Mouse (Mus musculus): ENCODE measurements at regions not wholly inside any gene's neighbourhood (a gene's known extent, or its start where the extent isn't known, plus 50 kb on each side); places are given as distances from the start of the nearest gene placed in this dataset.

DNA sequence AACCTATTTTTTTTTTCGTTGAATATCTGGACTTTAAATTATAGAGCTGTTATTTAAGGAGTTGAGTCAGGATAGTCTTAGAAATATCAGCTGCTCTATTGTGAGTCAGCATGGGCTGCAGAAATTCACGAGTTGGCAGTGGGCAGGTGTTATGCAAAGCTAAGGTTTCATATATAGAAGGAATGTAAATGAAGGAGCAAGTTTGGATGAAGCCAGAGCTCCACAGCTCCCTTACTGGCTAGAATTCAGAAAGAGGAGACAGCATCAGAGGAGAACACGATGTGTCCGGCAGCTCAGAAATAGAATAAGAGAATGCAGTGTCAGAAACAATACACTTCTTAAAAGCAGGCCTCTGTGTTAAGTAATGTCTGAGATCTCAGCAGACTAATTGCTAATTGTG, 400.9 kb downstream of the Trim52 start:
- TF ChIP-seq CTCF (IDR thresholded peaks at IDR 0.05; ENCODE audit: extremely low read depth, insufficient read length, insufficient replicate concordance, low read depth, low read length) (no peak), POLR2A (IDR thresholded peaks at IDR 0.05; ENCODE audit: low read depth, low read length) (no peak)
- H3K27me3 ChIP-seq (ENCODE audit: control insufficient read depth, insufficient read depth, low read length), result no peaks in the 10 kb centered on the region
- H3K4me1 ChIP-seq (ENCODE audit: control insufficient read depth, insufficient read depth, insufficient read length, low read length), result no peaks in the 10 kb centered on the region
- H3K27ac ChIP-seq (ENCODE audit: insufficient read depth, low read depth, low read length), result no peak overlapping the region
- no peak overlapping the region for H3K4me3 ChIP-seq (ENCODE audit: low read depth, low read length)
- no peaks in the 10 kb centered on the region for H3K36me3 ChIP-seq (ENCODE audit: control insufficient read depth, insufficient read depth, low read length)
- WGBS, result 69% methylated on average over 4 of the region's 4 CpGs

DNA sequence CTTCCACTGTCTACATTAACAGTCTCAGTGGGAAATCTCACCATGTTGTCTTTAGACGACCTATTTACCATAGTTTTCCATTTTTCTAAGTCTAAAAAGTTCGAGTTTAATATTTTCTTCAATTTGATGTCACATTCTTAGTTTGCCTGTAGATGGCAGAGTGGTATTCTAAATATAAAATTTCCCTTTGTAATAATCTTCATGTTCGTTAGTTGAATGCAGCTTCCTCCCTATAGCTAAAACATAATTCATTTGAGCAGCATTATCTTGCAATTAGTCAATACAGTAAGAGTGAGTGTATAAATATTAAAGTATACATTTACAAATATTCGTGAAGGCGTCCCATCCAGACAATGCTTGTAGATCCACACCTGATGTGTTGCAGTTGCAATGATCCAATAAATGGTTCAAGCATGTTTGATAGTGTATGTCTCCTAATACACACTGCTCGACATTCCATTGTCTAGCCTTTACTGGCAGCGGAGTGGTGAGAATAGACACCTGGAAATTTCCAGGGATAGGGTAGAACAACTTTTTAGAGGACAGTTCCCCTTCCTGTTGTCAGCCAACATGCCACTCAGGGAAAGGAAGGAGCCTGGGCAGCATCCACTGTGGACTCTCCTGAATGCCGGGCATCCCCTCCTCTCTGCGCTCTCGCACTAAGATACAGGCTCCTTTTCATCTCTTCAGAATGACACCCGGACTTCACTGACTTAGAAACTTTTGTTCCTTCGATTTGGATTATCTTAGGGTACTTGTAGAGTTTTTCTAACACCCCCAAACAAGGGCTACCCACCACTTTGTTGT, 412.8 kb downstream of the Trim52 start:
- no peaks in the 10 kb centered on the region for H3K36me3 ChIP-seq (ENCODE audit: control insufficient read depth, insufficient read depth, low read length)
- H3K27me3 ChIP-seq (ENCODE audit: control insufficient read depth, insufficient read depth, low read length), result no peaks in the 10 kb centered on the region
- WGBS, result 67% methylated on average over 12 of the region's 12 CpGs
- no peak overlapping the region for H3K4me3 ChIP-seq (ENCODE audit: low read depth, low read length)
- TF ChIP-seq POLR2A (IDR thresholded peaks at IDR 0.05; ENCODE audit: low read depth, low read length), result no peak
- no peak for TF ChIP-seq CTCF (IDR thresholded peaks at IDR 0.05; ENCODE audit: extremely low read depth, insufficient read length, insufficient replicate concordance, low read depth, low read length)
- no peaks in the 10 kb centered on the region for H3K4me1 ChIP-seq (ENCODE audit: control insufficient read depth, insufficient read depth, insufficient read length, low read length)
- no peak overlapping the region for H3K27ac ChIP-seq (ENCODE audit: insufficient read depth, low read depth, low read length)

DNA sequence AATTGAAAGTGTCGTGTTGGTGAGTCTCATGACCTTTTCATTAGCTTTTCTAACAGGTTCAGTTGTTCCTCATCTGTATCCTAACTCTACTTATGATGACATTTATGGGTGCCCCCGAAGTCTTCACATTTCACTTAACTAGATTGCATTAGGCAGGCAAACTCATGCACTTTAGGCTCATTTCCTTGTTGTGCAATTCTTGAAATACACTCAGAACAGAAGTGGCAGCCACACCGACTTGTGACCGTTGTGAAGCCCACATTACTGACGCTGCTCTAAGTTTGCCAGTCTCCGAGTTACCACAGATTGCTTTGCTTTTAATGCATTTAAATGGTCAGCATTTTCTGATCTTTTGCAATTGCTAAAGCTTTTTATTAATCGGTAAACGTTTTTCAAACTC, 414.8 kb downstream of the Trim52 start:
- no peaks in the 10 kb centered on the region for H3K27me3 ChIP-seq (ENCODE audit: control insufficient read depth, insufficient read depth, low read length)
- no peak for TF ChIP-seq CTCF (IDR thresholded peaks at IDR 0.05; ENCODE audit: extremely low read depth, insufficient read length, insufficient replicate concordance, low read depth, low read length)
- no peaks in the 10 kb centered on the region for H3K4me1 ChIP-seq (ENCODE audit: control insufficient read depth, insufficient read depth, insufficient read length, low read length)
- H3K4me3 ChIP-seq (ENCODE audit: low read depth, low read length), result no peak overlapping the region
- H3K27ac ChIP-seq (ENCODE audit: insufficient read depth, low read depth, low read length), result no peak overlapping the region
- 79% methylated on average over 8 of the region's 8 CpGs for WGBS
- H3K36me3 ChIP-seq (ENCODE audit: control insufficient read depth, insufficient read depth, low read length), result no peaks in the 10 kb centered on the region

DNA sequence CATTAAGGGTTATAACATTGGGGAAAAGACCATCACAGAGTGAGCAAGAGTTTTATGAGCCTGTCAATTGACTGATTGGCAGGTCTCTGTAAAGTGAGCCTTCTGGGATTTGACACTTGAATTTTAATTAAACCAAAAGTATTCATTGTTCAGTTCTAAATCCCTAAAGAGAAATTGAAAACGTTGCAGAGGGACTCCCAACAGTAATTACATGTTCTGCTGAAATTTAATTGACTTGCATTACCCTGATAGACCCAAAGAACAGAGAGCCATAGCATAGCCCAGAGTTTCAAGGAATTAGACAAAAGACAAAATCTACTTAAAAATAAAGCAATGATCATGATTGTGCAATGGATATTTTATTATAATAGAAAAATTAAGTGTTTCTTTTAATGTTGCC, 444.2 kb downstream of the Trim52 start:
- H3K27ac ChIP-seq (ENCODE audit: insufficient read depth, low read depth, low read length), result no peak overlapping the region
- no peak overlapping the region for H3K4me3 ChIP-seq (ENCODE audit: low read depth, low read length)
- H3K27me3 ChIP-seq (ENCODE audit: control insufficient read depth, insufficient read depth, low read length), result no peaks in the 10 kb centered on the region
- no peaks in the 10 kb centered on the region for H3K36me3 ChIP-seq (ENCODE audit: control insufficient read depth, insufficient read depth, low read length)
- H3K4me1 ChIP-seq (ENCODE audit: control insufficient read depth, insufficient read depth, insufficient read length, low read length), result no peaks in the 10 kb centered on the region
- 19% methylated on average over 1 of the region's 1 CpGs for WGBS
- TF ChIP-seq CTCF (IDR thresholded peaks at IDR 0.05; ENCODE audit: extremely low read depth, insufficient read length, insufficient replicate concordance, low read depth, low read length) (no peak), POLR2A (IDR thresholded peaks at IDR 0.05; ENCODE audit: low read depth, low read length) (no peak)

DNA sequence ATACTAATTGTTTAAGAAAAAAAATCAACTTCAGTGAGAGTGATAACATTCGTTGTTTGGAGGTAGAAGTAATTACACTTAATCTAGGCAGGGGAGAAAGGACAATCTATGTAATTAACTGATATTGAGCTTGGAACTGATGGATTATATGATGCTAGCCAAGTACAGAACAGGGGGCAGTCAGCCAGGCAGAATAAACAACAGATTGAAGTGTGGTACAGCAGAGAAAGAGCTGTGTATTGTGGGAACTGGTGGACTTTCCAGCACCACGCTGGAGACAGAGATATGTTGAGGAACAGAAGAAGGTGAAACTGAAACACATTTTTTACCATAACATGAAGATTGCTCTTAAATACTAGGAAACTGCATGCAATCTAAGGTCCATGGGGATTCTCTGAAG, 473.3 kb downstream of the Trim52 start:
- Histone ChIP-seq H3K27ac (ENCODE audit: insufficient read depth, low read depth, low read length) (no peak overlapping the region), H3K27me3 (ENCODE audit: control insufficient read depth, insufficient read depth, low read length) (no peaks in the 10 kb centered on the region), H3K36me3 (ENCODE audit: control insufficient read depth, insufficient read depth, low read length) (no peaks in the 10 kb centered on the region), H3K4me1 (ENCODE audit: control insufficient read depth, insufficient read depth, insufficient read length, low read length) (no peaks in the 10 kb centered on the region), H3K4me3 (ENCODE audit: low read depth, low read length) (no peak overlapping the region)
- TF ChIP-seq CTCF (IDR thresholded peaks at IDR 0.05; ENCODE audit: extremely low read depth, insufficient read length, insufficient replicate concordance, low read depth, low read length) (no peak), POLR2A (IDR thresholded peaks at IDR 0.05; ENCODE audit: low read depth, low read length) (no peak)
- 43% methylated on average over 2 of the region's 2 CpGs for WGBS

DNA sequence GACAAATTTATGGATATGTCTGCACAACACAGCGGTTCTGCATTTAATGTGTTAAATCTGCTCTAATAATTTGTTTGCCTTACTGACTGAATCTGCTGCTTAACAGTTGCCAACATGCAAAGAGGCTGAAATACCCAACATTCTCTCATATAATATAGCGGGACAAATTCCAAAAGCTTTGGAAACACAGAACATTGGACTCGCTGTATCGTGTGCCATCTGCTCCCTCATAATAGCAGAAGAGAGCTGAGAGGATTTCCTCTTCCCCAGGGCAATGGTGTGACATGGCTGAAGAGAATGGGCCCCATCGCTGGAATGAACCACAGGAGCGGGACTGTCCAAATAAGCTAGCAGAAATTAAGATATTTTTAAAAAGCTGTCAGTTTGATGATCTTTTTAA, 475.9 kb downstream of the Trim52 start:
- no peaks in the 10 kb centered on the region for H3K36me3 ChIP-seq (ENCODE audit: control insufficient read depth, insufficient read depth, low read length)
- H3K4me3 ChIP-seq (ENCODE audit: low read depth, low read length), result no peak overlapping the region
- no peaks in the 10 kb centered on the region for H3K4me1 ChIP-seq (ENCODE audit: control insufficient read depth, insufficient read depth, insufficient read length, low read length)
- no peak overlapping the region for H3K27ac ChIP-seq (ENCODE audit: insufficient read depth, low read depth, low read length)
- no peaks in the 10 kb centered on the region for H3K27me3 ChIP-seq (ENCODE audit: control insufficient read depth, insufficient read depth, low read length)
- 87% methylated on average over 6 of the region's 6 CpGs for WGBS
- no peak for TF ChIP-seq CTCF (IDR thresholded peaks at IDR 0.05; ENCODE audit: extremely low read depth, insufficient read length, insufficient replicate concordance, low read depth, low read length)

DNA sequence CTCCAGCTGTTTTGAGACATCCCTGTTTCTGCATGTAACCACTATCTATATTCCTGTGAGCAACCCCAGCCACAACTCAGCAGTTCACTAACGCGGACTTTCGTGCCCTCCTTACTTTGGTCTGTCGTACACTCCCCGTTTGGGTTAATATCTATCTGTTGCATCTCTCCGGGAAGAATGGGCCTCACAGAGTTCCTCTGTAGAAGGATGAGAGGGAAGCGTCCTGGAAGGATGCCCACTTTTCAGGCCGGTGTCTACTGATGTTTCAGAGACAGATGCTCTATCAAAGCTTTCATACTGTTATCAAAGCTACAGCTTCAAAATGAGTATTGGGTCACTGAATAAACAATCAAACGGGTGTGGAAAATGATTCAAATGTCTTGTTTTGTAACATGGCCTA, 487.4 kb downstream of the Trim52 start:
- 84% methylated on average over 9 of the region's 9 CpGs for WGBS
- Histone ChIP-seq H3K4me3 (ENCODE audit: low read depth, low read length) (no peak overlapping the region), H3K27ac (ENCODE audit: insufficient read depth, low read depth, low read length) (no peak overlapping the region), H3K4me1 (ENCODE audit: control insufficient read depth, insufficient read depth, insufficient read length, low read length) (no peaks in the 10 kb centered on the region), H3K27me3 (ENCODE audit: control insufficient read depth, insufficient read depth, low read length) (no peaks in the 10 kb centered on the region), H3K36me3 (ENCODE audit: control insufficient read depth, insufficient read depth, low read length) (no peaks in the 10 kb centered on the region)
- no peak for TF ChIP-seq POLR2A (IDR thresholded peaks at IDR 0.05; ENCODE audit: low read depth, low read length)
- TF ChIP-seq CTCF (IDR thresholded peaks at IDR 0.05; ENCODE audit: extremely low read depth, insufficient read length, insufficient replicate concordance, low read depth, low read length), result no peak

Data from small intestine, adult 2 months (tissue).